Mouse (Mus musculus) frontal cortex, postnatal 36 days (tissue): Measurements from ENCODE around the gene Gmpr2.

Source experiments
- DNase-seq, 2 experiments: peaks; one replicate each; pipeline ENCODE4 v3.0.0; 2022; ENCODE audit warnings: low spot score in 2 of 2

Gene Gmpr2

DNA sequence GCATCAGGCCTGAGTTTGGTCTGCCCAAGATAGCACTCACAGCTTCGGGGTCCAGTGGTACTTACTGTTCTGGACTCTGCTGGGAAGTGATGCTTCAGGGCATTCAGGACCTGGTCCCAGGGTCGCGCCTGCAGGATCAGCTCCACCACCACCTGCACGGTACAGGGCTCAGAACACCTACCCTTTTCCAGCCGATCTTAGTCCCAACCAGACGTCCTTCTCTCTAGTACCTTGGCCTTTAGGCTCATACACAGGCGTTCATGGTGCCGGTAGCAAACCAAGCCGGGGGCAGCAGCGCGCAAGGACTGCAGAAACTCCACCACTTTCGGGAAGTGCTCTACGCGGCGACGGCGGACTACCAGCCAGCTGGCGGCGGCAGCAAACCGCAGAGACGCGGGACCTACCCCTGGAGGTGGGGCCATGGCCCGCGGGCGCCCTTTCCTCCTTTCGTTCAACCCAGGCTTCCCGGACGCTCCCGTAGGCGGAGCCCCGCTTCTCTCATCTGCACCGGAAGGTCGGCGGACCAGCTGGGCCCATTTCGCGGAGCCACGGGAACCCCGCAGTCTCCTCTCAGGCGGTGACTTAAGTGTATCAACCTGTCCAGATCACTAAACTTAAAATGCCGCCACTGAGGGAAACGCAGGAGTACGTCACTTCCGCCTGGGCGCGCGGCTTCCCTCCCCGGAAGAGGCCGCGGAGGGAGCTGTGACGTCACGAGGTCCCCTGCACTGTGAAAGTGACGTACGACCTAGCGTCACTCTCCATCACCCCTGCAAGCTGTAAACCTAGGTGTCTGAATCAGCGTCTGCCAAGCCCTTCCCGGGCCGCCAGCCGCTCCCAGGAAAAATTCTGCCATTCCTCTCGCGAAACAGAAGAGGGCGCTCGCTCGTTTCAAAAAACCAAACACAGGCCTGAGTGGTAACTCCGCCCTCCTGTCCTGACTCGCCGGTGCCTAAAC is 9.7 kb downstream of the Gmpr2 start, which contains the start of gene Tinf2:
Gene Tinf2, minus strand, starts transcription at position 661 of the 958 bp plus-strand sequence.
- DNase-seq: peak; percentile 94 to 98

DNA sequence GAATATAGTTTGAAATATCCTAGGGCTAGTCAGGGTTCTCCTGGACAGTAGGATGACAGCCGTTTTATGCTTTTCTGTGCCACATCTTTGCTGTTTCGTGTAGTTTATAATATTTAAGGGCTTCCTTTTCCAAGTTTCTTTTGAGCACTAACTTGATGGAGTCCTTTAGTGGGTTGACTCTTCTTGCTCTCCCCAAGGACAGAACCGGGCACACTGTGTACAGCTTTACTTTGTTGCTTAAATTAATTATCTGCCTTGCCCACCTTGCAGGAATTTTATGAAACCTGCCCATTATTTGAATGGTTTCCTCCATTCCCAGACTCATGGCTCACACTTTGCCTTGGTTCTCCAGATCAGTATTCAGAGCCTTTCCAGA is 10.4 kb downstream of the Gmpr2 start:
- no peak for DNase-seq

DNA sequence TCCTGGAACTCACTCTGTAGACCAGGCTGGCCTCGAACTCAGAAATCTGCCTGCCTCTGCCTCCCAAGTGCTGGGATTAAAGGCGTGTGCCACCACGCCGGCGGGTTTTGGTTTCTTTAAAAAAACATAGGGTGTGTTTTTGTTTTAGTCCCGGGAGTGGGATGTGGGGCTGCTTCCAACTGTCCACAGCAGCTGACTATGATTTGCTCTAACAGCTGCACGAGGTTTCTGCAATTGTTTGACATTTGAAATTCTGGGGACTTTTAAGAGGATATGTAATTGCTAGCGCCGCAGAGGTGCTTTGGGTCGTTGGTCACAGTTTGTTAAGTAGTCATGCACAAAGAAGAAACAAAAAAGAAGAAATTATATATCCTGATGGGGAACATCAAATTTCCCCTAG is 17.7 kb downstream of the Gmpr2 start:
- no peak for DNase-seq

DNA sequence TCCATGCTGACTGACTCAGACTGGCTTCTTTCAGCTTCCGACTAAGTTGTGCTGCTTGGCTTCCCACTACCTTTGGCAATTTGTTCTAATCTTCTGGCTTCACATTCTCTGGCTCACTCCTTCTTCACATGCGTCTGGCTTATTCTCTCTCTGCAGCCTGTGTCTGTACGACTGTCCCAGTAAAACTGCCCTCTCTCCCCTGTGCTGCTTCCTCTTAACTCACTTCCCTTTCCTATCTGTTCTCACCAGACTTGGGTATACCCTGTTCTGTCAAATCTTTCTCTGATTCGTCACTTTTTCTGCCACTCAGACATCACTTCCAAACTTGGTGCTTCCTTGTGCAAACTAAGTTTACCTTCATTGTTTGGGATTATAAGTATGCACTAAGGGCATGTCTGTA is 25.5 kb downstream of the Gmpr2 start:
- DNase-seq: no peak

DNA sequence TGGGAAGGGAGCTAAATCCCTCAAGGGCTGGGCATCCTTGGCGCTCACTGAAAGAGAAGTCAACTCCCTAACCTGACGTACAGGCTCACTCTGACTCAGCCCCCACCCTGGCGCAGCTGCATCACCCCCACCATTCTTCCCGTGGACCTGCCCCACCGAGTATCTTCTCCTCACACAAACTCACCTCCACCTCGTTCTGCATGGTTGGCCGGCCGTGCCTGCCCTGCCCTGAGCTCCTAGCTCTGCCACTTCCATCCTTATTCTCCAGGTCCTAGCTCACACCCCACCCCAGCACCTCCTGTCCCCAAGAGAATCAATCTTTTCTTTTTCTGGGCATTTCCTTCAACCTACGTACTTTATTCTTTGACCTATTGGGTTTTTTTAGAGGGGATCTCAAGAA is 29.4 kb downstream of the Gmpr2 start:
- no peak for DNase-seq

DNA sequence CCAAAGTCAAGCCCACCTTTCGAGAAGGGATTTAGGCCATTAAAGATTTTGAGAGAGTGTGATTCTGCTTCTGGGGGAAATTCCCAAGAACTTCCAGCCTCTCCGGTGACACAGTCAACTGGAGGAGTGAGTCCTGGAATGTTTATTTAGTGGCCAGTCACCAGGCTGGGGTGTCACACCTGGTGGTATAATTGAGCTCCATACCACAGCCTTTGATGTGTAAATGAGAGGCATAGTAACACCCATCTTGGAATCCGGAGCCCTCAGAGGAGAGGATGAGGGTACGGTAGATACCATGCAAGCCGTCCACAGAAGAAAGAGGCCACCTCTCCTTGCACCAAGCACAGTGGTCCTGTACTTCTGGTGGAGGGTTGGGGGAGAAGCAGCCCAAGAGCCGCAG is 31.0 kb downstream of the Gmpr2 start:
- no peak for DNase-seq

DNA sequence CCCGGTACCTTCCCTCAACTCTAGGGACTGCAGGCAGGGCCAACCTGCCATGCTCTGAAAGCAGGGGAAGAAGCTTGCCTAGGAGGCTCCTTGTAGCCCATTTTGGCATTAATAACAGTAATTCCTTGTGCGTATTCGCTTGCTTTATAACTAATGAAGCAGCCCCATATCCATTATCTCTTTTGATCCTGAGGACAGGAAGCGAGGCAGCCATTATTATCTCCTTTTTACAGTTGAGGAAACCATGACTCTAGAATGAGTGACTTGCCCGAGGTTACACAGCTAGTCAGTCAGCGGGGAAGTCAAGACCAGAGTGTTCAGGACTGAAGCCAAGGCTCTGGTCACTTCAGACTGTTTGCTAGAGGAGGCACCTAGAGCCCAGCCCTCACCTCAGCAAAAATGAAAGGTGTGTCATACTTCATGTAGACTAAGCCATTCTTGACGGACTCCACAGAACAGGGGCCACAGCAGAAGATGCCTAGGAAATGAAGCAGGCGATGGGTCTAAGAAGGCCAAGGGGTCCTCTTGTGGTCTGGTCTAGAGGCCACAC is 34.4 kb downstream of the Gmpr2 start:
- no peak for DNase-seq

DNA sequence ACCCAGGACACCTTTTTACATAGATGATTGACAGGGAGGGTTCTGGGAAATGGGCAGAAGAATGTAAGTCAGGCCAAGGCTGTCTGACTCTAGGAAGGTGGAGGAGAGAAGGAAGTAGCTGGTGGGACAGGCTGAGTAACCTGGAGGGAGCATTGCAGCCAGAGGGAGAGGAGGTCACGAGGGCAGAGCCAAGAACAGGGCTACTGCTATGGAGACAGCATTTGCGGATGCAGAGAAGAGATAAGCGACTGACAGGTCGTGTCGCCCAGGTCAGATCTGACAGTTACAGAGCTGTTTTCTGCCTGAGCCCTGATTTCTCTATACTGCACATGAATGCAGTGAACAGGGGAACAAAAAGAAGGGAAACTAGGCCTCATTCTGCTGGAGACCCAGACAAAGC is 35.7 kb downstream of the Gmpr2 start:
- DNase-seq: no peak

DNA sequence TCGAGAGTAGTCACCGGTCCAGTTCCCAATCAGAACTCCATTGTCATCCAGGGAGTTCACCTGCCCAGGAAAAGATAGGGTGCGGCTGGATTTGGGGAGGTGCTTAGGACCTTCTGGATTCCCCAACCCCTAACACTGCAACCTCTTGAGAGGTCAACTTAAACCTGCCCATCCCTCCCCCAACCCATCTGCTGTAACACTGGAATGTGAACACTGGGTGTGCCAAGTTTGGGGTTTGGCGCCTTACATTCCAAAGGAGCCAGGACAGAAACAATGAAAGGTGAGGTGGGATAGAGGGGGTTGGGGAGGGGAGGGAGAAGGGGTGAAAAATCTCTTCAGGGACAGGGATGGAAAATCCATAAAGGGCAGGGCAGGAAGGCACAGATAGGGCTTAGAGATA is 37.8 kb downstream of the Gmpr2 start:
- DNase-seq: no peak

DNA sequence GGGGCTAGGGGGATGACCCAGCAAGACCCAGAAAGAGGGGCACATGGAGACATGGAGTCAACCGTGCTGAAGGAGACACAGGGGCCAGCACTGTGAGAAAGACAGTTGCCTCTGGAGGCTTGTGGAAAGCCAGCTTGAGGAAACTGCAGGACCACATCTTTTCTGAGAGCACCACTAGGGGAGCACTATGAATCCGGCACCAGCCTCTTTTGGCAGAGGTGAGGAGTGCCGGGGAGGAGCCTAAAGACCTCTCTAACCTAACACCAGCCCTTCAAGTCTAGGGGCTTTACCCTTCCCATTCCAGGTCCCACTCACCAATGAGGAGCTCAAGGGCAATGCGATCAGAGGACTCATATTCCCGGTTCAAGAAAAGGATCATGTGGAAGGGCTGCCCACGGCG is 40.0 kb downstream of the Gmpr2 start:
- no peak for DNase-seq

DNA sequence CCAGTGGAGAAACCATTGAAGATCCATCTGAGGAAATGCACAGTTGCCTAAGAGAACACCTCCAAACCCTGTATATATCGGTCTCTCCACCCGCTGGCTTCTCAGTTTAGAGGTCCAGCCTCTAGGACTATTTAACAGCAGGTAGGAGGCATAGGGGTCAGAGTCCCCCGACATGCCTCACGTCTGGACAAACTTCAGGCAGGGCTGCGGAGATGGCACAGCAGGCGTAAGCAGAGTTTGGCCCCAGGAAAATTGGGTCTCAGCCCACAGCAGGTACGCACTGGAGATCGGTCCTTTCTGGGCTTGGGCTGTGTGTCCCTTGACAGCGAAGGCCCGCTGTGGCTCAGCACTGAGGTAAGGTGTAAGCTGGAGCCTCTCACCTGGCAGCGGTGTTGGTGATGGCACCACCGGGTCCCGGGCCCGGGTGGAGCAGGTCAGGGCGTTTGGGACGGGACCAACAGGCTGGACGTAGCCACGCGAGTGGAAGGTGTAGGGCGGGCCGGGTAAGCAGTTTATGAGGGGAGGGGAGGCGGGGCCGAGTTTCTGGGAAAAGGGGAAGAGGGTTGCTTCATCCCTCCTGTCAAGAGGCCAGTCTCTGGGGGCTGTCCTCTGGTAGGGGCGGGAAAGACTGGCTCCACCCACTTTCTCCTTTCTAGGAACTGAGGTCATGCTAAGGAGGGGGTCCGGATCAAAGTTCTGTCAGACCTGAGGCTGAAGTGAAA is 41.4 kb downstream of the Gmpr2 start:
- DNase-seq: no peak

DNA sequence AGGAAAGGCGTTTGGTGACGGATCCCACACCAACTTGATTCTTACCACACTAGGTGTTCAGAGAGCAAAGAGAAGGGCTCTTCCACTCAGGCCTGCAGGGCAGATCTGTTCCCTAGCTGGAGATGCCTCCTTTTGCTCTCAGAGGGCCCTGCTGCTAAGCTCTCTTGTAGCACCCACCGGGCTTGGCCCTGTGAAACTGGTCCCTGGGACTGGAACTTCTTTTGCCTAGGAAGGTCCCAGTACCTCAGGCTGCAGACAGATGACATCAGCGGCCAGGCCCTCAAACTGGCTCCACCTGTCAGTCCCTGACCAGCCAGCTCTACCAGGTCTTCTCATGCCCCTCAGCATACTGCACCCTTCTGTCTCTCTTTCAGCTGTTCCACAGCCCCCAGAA is 42.0 kb downstream of the Gmpr2 start, which contains the start of gene Tgm1:
Gene Tgm1, minus strand, starts transcription at position 198 of the 394 bp plus-strand sequence.
- DNase-seq: no peak

DNA sequence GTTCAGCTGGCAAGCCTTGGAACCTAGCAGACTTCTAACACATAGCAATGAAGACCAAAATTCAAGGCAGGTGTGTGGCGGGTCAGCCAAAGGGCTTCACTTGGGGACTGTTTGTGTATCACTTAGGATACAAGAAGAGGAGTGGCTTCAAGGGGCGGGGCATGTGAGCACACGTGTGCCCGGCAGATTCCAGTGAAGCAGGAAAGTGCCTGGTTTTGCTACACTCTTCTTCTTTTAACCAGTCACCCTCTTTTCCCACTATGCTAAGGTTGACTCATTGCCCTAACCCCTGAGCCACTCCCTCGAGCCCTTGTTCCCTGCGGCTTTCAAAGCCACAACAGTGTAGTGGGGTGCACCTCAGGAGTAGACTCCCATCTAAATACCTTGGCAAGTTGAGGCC is 43.2 kb downstream of the Gmpr2 start:
- no peak for DNase-seq

DNA sequence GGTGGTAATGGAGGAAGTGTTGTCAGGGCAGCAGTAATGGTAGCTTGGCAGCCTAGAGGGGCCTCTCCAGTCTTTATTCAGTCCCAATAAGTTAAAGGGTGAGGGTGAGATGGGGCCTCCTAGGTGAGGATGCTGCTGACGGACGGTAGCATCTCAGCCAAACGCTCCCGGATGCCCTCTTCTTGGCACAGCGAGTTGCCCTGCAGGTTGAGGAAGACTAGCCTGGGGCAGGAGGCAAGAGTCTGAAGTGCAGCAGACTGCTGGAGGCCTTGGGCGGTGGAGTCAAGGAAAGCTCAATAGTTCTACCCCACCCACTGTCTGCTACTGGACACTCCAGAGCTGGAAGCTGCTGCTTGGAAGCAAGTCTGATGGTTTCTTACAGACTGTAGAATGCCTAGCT is 44.5 kb downstream of the Gmpr2 start:
- DNase-seq: no peak

DNA sequence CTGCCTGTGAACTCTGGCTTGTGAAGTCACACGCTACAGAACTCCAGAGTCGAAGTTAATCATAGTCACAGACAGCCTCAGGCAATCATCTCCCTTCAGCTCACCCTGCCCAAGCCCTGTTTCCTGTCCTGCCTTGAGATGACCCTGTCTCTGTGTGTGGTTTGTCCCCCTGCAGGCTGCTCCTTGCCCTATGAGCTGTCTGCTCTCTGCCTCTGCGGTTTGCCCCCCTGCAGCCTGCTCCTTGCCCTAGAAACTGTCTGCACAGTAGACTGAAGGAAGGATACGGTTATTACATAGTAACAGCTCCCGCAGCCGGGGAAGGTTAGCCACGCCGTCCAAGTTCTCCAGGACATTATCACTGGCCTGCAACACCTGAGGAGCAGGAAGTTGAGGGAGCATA is 45.1 kb downstream of the Gmpr2 start:
- no peak for DNase-seq

DNA sequence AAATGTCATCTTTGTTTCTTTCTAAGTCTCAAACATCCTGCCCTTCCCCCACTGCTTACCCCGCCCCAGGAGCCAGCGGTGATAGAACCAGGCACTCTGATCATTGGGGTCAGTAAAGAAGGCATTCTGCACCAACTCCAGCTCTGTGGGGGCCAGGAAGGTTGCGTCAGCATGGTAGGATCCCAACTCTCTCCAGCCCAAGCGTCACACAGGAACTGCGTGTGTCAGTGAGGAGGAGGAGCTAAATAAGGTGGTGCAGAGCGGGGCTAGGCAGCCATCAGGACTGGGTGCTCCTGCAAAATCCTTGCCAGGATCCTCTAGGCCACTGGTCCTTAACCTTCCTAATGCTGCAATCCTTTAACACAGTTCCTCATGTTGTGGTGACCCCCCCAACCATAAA is 48.0 kb downstream of the Gmpr2 start:
- DNase-seq: no peak

DNA sequence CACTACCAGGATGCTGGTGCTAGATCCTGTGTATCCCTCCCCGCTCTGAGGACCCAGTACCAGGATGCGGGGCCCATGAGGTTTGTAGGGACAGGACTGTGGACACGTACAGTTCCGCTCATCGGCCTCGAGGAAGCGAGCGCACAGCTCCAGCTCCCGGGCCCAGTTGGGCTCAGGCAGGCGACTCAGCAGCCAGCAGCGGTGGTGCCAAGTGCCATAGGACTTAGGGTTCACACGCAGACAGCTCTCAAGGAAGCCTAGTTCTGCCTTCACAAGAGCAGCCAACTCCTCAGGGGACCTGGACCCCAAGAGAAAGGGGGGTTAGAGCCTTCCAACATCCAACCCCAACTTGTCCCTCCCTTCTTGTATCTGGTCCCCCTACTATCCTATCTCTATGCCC is 48.9 kb downstream of the Gmpr2 start:
- no peak for DNase-seq

DNA sequence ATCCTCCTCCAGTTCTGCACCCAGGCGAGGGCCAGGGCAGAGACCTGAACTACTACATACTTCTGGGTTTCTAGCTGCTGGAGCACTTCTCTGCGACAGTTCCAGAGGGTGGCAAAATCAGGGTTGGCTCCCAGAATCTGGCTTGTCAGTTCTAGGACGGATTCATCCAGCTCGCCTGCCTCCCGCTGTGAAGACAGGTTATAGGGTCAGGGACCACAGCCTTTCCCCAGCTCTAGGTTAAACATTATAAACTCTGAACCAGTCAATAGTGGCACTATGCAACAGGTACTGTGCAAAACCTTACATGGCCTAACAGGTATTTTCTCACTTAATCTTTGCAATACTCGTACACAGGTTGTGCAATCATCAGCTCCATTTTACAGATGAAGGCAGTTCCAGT is 49.3 kb downstream of the Gmpr2 start:
- no peak for DNase-seq

DNA sequence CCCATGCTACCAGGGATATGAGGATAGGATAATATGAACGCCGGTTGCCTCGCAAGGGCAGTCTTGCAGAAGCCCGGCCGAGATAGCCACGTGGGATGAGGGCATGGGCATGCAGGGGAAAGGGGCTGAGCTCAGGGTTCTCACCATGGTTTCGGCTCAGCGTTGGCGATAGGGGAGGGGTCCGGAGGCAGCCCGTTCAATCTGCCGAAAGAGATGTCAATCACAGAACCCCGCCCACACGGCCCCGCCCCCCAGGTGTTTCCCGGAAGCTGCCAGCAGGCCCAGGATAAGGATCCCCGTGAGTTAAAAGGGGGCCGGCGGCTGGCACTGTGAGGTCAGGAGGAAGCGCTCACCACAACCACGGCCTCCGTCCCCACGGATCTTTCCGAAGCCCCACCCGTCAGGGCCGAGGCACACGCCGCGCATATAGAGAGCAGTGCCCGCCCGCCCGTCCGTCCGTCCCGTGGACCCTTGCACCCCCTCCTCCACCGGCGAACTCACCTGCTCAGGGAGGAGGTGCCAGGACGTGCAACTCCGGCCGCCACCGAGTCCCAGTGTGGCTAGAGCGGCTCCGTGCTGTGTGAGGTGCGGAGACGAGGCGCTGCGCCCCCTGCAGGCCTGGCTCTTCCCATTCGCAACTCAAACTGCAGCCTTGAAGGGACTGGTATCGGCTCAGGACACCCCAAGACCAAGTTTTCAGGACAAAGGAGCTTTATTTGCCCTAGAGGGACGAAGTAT is 50.1 kb downstream of the Gmpr2 start, which contains the start of gene Rabggta:
Gene Rabggta, minus strand, starts transcription at position 564 of the 738 bp plus-strand sequence.
- DNase-seq: peak; percentile 90 to 93

DNA sequence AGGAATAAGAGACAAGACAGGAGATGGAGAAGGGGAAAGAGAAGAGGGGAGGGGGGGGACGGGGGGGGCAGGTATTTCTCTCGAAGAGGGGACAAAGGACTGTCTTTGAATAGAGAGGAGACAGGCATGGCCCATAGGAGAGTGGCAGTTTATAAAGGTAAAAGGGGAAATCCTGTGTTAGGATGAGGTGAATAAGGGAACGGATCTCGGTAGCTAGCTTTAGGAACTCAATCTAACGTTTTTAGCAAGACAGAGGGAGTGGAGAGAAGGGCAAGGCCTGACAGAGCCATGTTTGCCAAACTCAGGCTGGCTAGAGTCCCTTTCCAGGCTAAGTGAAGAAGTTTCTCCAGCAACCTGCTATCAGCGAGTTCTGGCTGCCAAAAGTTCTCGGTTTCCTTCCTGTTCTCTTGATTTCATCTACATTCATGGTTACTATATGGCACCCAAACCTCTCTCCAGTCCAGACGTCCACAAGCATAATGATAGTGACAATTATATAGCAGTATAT is 50.8 kb downstream of the Gmpr2 start:
- DNase-seq: no peak

DNA sequence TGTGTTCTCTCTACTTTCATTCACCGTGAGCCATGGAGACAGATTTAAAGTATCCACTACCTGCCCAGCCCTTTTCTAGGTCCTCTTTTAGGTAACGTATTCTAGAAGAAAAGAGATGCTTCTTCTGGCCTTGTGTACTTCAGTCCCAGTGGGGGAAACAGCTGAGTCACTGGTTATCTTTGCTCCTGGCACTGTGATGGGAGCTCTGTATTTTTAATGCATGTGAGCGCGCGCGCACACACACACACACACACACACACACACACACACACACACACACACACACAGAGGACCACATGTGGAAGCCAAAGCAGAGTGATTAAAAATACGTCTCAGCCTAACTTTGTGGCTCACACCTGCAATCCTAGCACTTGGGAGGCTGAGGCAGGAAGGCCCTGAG is 51.7 kb downstream of the Gmpr2 start:
- DNase-seq: no peak

DNA sequence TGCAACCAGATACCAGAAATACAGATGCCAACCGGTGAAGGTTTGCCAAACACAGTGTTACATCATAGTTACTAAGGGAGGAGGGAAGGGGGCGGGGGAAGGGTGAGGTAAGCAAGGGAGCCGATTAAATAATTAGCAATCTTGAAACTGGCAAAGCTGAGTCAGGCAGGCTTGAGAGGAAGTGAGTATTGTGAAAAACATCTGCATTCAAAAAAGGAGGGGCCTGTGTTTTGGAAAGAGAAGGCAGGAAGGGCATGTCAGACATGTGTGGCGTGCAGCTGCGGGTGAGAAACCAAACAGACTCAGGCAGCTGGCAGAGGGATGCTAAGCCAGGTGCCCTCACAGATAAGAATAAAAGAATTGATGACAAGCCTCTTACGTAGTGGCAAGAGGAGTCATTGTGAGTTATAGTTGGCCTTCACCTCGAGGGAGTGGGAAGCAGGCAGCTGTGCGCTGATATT is 52.7 kb downstream of the Gmpr2 start:
- DNase-seq: no peak
